Mouse (Mus musculus): ENCODE results near the gene Med18. TPM values are rescaled to one million over a fixed set of nuclear protein-coding genes. Genes with fewer than 3 reads are reported as not detected.
"Not testable (repeated sequence)": the region's sequence is repeated elsewhere in the genome, so short reads cannot be mapped to it uniquely, and the experiment has no call there.

Med18 gene
- polyA plus RNA-seq, 1 experiment from 2014 or later: 23.3 TPM

DNA sequence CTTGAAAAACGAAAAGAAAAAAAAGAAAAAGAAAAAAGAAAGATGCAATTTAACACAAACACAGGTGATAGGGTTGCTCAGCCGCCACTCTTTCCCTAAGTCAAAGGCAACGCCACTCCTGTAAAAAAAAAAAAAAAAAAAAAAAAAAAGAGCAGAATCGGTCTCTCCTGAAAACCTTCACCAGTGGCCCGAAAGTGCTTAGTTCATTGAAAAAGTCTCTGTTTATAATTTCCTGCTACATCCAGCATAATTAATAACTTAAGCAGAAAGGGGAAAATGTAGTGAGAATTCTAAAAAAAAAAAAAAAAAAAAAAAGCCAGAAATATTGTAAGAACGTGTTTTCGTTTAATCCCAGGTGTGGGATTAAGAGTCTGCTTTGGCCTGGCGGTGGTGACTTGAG lies 19.2 kb downstream of the Med18 start:
- ATAC-seq (ENCODE audit: borderline replicate concordance, extremely low read depth, low FRiP score, low TSS enrichment): no peak
- Histone ChIP-seq H3K9me3 (no peaks in the 10 kb centered on the region), H3K4me1 (no peaks in the 10 kb centered on the region), H3K27ac (no peak overlapping the region), H3K4me3 (no peak overlapping the region), H3K27me3 (no peaks in the 10 kb centered on the region), H3K36me3 (no peaks in the 10 kb centered on the region), H3K9ac (no peak overlapping the region), H3K4me2 (no peak overlapping the region)
- 74% methylated on average over 8 of the region's 8 CpGs for WGBS

DNA sequence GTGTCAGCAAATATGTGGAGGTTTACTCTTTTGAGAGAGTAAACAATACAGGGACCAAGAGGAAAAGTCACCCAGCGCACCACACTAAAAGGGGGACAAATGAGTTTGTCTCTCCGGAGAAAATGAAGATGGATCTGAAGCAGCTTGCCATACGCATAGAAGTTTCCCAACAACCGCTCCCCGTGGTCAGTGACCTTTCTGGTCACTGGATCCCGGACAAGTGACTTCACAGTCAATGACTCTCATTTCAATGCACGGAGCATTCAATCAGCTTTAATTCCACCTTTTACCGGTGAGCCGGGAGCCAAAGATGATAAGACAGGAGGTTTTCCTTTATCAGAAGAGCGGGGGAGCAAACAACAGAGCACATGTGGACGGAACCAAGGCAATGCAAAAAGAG lies 25.9 kb downstream of the Med18 start:
- no peak for ATAC-seq (ENCODE audit: borderline replicate concordance, extremely low read depth, low FRiP score, low TSS enrichment)
- Histone ChIP-seq H3K4me1 (no peaks in the 10 kb centered on the region), H3K27ac (no peak overlapping the region), H3K9ac (no peak overlapping the region), H3K9me3 (no peaks in the 10 kb centered on the region), H3K4me3 (no peak overlapping the region), H3K27me3 (no peaks in the 10 kb centered on the region), H3K36me3 (no peaks in the 10 kb centered on the region), H3K4me2 (no peak overlapping the region)
- WGBS: 34% methylated on average over 11 of the region's 11 CpGs

GRCm38 (mm10) chr4:132432717-132433372 lies 30.9 kb downstream of the Med18 start:
- Histone ChIP-seq H3K27me3 (no peaks in the 10 kb centered on the region), H3K9me3 (no peaks in the 10 kb centered on the region), H3K4me1 (no peaks in the 10 kb centered on the region), H3K4me3 (peak overlapping the region; percentile 14; the same call in 1 of the 2 replicates), H3K36me3 (no peaks in the 10 kb centered on the region), H3K9ac (no peak overlapping the region), H3K27ac (no peak overlapping the region), H3K4me2 (peak overlapping the region; percentile 34)
- ATAC-seq (ENCODE audit: borderline replicate concordance, extremely low read depth, low FRiP score, low TSS enrichment): no peak
- WGBS: 9% methylated on average over 14 of the region's 14 CpGs

DNA sequence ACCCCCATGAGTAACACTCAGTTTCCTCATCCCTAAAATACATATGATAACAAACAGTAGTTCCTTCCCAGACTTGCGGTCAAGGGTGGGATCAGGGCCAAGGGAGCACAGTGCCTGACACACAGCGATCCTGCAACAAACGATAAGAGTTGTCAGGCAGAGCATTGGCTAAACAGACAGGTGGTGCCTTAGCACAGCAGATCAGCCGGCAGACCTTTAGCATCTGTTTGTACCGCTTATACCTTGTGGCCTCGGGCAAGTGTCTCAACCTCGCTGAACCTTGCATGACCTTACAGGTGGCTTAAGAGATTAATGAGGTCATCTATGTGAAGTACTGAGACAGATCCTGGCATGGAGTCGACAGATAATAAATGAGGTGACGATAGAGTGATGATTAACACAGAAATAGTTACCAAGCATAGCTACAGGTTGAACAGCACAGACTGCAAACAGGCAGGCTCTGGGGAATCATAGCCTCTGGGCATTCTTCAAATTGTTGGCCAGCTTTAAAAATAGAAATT lies 35.6 kb downstream of the Med18 start:
- 17% methylated on average over 9 of the region's 9 CpGs for WGBS
- Histone ChIP-seq H3K9ac (no peak overlapping the region), H3K4me3 (no peak overlapping the region), H3K36me3 (no peaks in the 10 kb centered on the region), H3K4me2 (no peak overlapping the region), H3K27ac (no peak overlapping the region), H3K4me1 (no peaks in the 10 kb centered on the region), H3K9me3 (no peaks in the 10 kb centered on the region), H3K27me3 (no peaks in the 10 kb centered on the region)
- 0 out of 2 replicates have a peak, but pooled peaks have one; percentile 19 for ATAC-seq (ENCODE audit: borderline replicate concordance, extremely low read depth, low FRiP score, low TSS enrichment)

- no peak overlapping the region for H3K27ac ChIP-seq
- WGBS: 65% methylated on average over 4 of the region's 4 CpGs
- H3K4me2 ChIP-seq: no peak overlapping the region
- H3K9me3 ChIP-seq: no peaks in the 10 kb centered on the region
- H3K4me1 ChIP-seq: no peaks in the 10 kb centered on the region
- H3K27me3 ChIP-seq: no peaks in the 10 kb centered on the region
- ATAC-seq (ENCODE audit: borderline replicate concordance, extremely low read depth, low FRiP score, low TSS enrichment): no peak
- H3K4me3 ChIP-seq: no peak overlapping the region
- H3K9ac ChIP-seq: no peak overlapping the region
- H3K36me3 ChIP-seq: no peaks in the 10 kb centered on the region
Observed at GRCm38 (mm10) chr4:132427493-132427892, 36.2 kb downstream of the Med18 start.

GRCm38 (mm10) chr4:132426021-132426420 lies 37.7 kb downstream of the Med18 start:
- Histone ChIP-seq H3K27ac (no peak overlapping the region), H3K4me1 (peaks cover under 1% of the 10 kb centered on the region), H3K9ac (no peak overlapping the region), H3K4me2 (no peak overlapping the region), H3K27me3 (no peaks in the 10 kb centered on the region), H3K9me3 (no peaks in the 10 kb centered on the region), H3K4me3 (no peak overlapping the region), H3K36me3 (no peaks in the 10 kb centered on the region)
- ATAC-seq (ENCODE audit: borderline replicate concordance, extremely low read depth, low FRiP score, low TSS enrichment): no peak
- WGBS: 41% methylated on average over 2 of the region's 2 CpGs

DNA sequence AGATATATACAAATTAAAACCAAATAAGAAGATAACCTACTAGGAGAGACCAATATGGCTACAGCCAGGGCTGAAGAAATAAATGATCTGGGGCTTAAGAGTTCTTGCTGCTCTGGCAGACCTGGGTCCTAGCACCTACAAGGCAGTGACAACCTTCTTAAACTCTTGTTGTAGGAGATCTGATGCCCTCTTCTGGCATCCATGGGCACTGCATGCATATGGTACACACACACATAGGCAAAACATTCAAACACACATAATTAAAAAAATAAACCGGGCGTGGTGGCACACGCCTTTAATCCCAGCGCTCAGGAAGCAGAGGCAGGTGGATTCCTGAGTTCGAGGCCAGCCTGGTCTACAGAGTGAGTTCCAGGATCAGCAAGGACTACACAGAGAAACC lies 39.0 kb downstream of the Med18 start:
- Histone ChIP-seq H3K36me3 (no peaks in the 10 kb centered on the region), H3K27ac (no peak overlapping the region), H3K27me3 (no peaks in the 10 kb centered on the region), H3K9me3 (no peaks in the 10 kb centered on the region), H3K4me3 (no peak overlapping the region), H3K4me1 (peaks cover 11% of the 10 kb centered on the region), H3K4me2 (no peak overlapping the region), H3K9ac (no peak overlapping the region)
- WGBS: 89% methylated on average over 5 of the region's 5 CpGs
- no peak for ATAC-seq (ENCODE audit: borderline replicate concordance, extremely low read depth, low FRiP score, low TSS enrichment)

- Histone ChIP-seq H3K4me1 (peaks cover 21% of the 10 kb centered on the region), H3K4me2 (peak within 1 kb of the TSS; percentile 60), H3K9me3 (no peaks in the 10 kb centered on the region), H3K9ac (peak within 1 kb of the TSS; percentile 94), H3K4me3 (peak within 1 kb of the TSS; percentile 89), H3K36me3 (no peaks in the 10 kb centered on the region), H3K27me3 (no peaks in the 10 kb centered on the region), H3K27ac (peak within 1 kb of the TSS; percentile 100)
- peak; percentile 99 for ATAC-seq (ENCODE audit: borderline replicate concordance, extremely low read depth, low FRiP score, low TSS enrichment)
- WGBS: under 1% methylated on average over 70 of the region's 73 CpGs
Observed at GRCm38 (mm10) chr4:132421923-132422782, 41.6 kb downstream of the Med18 start, which contains the start of gene Phactr4. Gene Phactr4 (minus strand): TSS chr4:132422489.

DNA sequence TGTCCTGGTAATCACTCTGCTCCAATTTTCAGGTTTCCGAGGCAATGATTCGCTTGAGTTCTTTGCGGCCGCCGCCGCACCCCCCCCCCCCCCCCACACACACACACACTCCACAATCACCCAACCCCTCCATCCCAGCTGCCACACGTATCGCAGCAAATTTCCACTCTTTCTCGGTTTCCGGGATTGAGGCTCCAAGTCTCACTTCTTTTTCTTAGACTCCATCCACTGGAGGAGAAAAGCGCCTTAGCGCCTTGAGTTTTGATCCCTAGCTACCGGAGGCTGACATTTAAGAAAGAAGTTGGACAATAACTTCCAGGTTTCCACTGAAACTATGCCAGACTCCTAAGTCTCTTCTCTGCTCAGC lies 42.2 kb downstream of the Med18 start:
- ATAC-seq (ENCODE audit: borderline replicate concordance, extremely low read depth, low FRiP score, low TSS enrichment): no peak
- no peaks in the 10 kb centered on the region for H3K27me3 ChIP-seq
- peak overlapping the region; percentile 94 for H3K9ac ChIP-seq
- peak overlapping the region; percentile 100 for H3K27ac ChIP-seq
- peak overlapping the region; percentile 89 for H3K4me3 ChIP-seq
- no peaks in the 10 kb centered on the region for H3K36me3 ChIP-seq
- peaks cover 23% of the 10 kb centered on the region for H3K4me1 ChIP-seq
- under 1% methylated on average over 13 of the region's 13 CpGs for WGBS
- H3K9me3 ChIP-seq: no peaks in the 10 kb centered on the region
- peak overlapping the region; percentile 60 for H3K4me2 ChIP-seq

DNA sequence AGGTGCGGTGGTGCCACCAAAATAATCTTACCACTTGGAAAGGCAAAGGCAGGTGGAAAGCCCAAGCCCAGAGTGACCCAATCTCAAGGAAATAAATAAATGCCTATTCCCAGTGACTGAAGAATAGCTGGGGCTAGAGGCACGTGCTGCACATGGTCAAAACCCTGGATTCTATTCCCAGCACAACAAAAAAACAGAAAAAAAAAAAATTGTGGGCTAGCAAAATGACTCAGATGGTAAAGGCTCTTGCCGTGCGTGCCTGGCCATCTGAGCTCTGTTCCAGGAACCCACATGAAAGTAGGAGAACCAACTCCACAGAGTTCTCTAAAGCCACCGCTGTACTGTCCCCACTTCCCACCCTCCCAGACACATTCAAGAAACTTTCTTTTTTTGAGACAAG lies 43.2 kb downstream of the Med18 start:
- H3K9ac ChIP-seq: 0 out of 2 replicates have a peak overlapping the region, but pooled peaks have one; percentile 94
- H3K4me2 ChIP-seq: peak overlapping the region; percentile 60
- no peaks in the 10 kb centered on the region for H3K27me3 ChIP-seq
- no peaks in the 10 kb centered on the region for H3K36me3 ChIP-seq
- WGBS: 72% methylated on average over 5 of the region's 5 CpGs
- ATAC-seq (ENCODE audit: borderline replicate concordance, extremely low read depth, low FRiP score, low TSS enrichment): no peak
- peak overlapping the region; percentile 89; the same call in 1 of the 2 replicates for H3K4me3 ChIP-seq
- peaks cover 31% of the 10 kb centered on the region for H3K4me1 ChIP-seq
- no peak overlapping the region for H3K27ac ChIP-seq
- no peaks in the 10 kb centered on the region for H3K9me3 ChIP-seq

GRCm38 (mm10) chr4:132415966-132416365 lies 47.8 kb downstream of the Med18 start:
- H3K9me3 ChIP-seq: no peaks in the 10 kb centered on the region
- H3K36me3 ChIP-seq: peaks cover 5% of the 10 kb centered on the region; the same call in 1 of the 2 replicates
- H3K9ac ChIP-seq: no peak overlapping the region
- no peak overlapping the region for H3K4me2 ChIP-seq
- no peaks in the 10 kb centered on the region for H3K27me3 ChIP-seq
- H3K27ac ChIP-seq: peak overlapping the region; percentile 79
- no peak overlapping the region for H3K4me3 ChIP-seq
- peaks cover 41% of the 10 kb centered on the region for H3K4me1 ChIP-seq
- no peak for ATAC-seq (ENCODE audit: borderline replicate concordance, extremely low read depth, low FRiP score, low TSS enrichment)

- H3K9ac ChIP-seq; H3K36me3 ChIP-seq; H3K27ac ChIP-seq; H3K4me2 ChIP-seq; H3K27me3 ChIP-seq; H3K9me3 ChIP-seq; ATAC-seq (ENCODE audit: borderline replicate concordance, extremely low read depth, low FRiP score, low TSS enrichment); H3K4me3 ChIP-seq: not testable (repeated sequence)
- peaks cover 25% of the 10 kb centered on the region for H3K4me1 ChIP-seq
- 88% methylated on average over 4 of the region's 4 CpGs for WGBS
Observed at GRCm38 (mm10) chr4:132413257-132413656, 50.5 kb downstream of the Med18 start.

Measured in lung, embryonic 15.5 days (tissue).